Mouse (Mus musculus): ENCODE data around the gene Cd83.

DNA sequence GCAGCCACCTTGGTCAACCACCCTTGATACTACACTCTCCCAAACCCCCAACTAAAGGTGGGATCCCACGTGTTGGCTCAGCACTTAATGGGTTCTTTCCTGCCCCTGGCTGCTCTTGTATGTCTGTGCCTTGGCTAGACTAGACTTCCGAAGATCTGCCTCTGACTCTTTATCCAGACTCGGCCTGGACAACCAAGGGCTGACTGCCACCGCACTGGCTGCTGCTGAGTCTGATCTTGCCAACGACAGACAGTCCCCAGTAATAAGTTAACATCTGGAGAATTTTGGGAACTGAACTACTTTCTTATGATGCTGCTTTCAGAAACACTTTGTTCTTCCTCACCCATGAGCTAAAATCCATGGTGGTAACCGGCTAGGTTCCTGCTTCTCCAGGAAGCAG, 26.0 kb downstream of the Cd83 start:
- TF ChIP-seq HCFC1 (IDR thresholded peaks at IDR 0.05; ENCODE audit: borderline replicate concordance, insufficient read depth, low read length) (no peak), ZC3H11A (IDR thresholded peaks at IDR 0.05; ENCODE audit: borderline replicate concordance, low read depth, low read length) (no peak), ZNF384 (IDR thresholded peaks at IDR 0.05; ENCODE audit: low read depth, low read length) (no peak)

Measured in ES-E14 (cell line).